Mouse (Mus musculus): ENCODE data around the gene Ltk. TPM values are rescaled to one million over a fixed set of nuclear protein-coding genes. Genes with fewer than 3 reads are reported as not detected.

Gene Ltk
- polyA plus RNA-seq, 1 experiment from 2014 or later, result 1.5 TPM

GRCm38 (mm10) chr2:119800876-119801846 lies 40.9 kb upstream of the Ltk start:
- ATAC-seq (ENCODE audit: low read depth), result no peak
- Histone ChIP-seq H3K4me3 (ENCODE audit: low read length) (peak overlapping the region; percentile 85), H3K4me2 (ENCODE audit: low read depth, low read length) (peak overlapping the region; percentile 97), H3K27ac (ENCODE audit: low read length) (no peak overlapping the region; the same call in 1 of the 2 replicates), H3K4me1 (replicated peaks; ENCODE audit: control insufficient read depth, insufficient read depth, low read length) (peaks cover 29% of the 10 kb centered on the region), H3K9me3 (ENCODE audit: control insufficient read depth, low read length) (no peaks in the 10 kb centered on the region), H3K36me3 (ENCODE audit: control insufficient read depth, insufficient read depth, low read length) (no peaks in the 10 kb centered on the region; the same call in 1 of the 2 replicates), H3K9ac (ENCODE audit: low read length) (peak overlapping the region; percentile 88), H3K27me3 (ENCODE audit: control insufficient read depth, insufficient read depth, low read depth, low read length) (no peaks in the 10 kb centered on the region; the same call in 1 of the 2 replicates)
- 56% methylated on average over 15 of the region's 15 CpGs for WGBS

DNA sequence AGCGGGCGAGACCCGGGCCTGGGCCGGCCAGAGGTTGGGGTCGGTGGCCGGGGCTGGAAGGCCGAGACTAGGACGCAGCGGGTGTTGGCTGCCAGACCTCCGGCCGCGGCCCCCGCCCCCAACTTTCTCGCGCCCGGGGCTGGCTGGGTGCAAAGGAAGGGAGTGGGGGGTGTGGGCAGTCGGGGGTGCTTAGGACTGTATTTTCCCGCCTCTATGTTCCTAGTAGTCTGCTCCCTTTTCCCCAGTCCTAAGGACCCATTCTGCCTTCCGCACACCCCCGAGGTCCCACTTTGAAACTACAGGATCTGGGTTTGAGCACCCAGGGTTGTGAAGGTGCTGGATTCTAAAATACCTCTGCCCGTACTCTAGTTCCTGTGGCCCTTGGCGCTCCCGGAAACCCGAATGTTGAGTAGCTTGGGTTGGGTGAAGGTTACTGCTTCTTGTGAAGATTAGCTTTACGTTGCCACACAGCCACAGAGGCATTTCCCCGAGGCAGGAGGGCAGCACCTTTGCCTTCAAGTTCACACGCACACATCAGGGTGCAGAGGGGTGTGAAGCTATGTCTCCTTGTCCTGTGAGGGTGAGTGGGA lies 39.8 kb upstream of the Ltk start:
- Histone ChIP-seq H3K9me3 (ENCODE audit: control insufficient read depth, low read length) (no peaks in the 10 kb centered on the region), H3K4me2 (ENCODE audit: low read depth, low read length) (peak overlapping the region; percentile 97), H3K4me1 (replicated peaks; ENCODE audit: control insufficient read depth, insufficient read depth, low read length) (peaks cover 29% of the 10 kb centered on the region), H3K27me3 (ENCODE audit: control insufficient read depth, insufficient read depth, low read depth, low read length) (no peaks in the 10 kb centered on the region; the same call in 1 of the 2 replicates), H3K27ac (ENCODE audit: low read length) (peak overlapping the region; percentile 59), H3K36me3 (ENCODE audit: control insufficient read depth, insufficient read depth, low read length) (no peaks in the 10 kb centered on the region; the same call in 1 of the 2 replicates), H3K9ac (ENCODE audit: low read length) (peak overlapping the region; percentile 88), H3K4me3 (ENCODE audit: low read length) (peak overlapping the region; percentile 85)
- ATAC-seq (ENCODE audit: low read depth), result peak; percentile 37; the same call in 1 of the 2 replicates
- whole genome bisulfite sequencing, result 1% methylated on average over 27 of the region's 27 CpGs

DNA sequence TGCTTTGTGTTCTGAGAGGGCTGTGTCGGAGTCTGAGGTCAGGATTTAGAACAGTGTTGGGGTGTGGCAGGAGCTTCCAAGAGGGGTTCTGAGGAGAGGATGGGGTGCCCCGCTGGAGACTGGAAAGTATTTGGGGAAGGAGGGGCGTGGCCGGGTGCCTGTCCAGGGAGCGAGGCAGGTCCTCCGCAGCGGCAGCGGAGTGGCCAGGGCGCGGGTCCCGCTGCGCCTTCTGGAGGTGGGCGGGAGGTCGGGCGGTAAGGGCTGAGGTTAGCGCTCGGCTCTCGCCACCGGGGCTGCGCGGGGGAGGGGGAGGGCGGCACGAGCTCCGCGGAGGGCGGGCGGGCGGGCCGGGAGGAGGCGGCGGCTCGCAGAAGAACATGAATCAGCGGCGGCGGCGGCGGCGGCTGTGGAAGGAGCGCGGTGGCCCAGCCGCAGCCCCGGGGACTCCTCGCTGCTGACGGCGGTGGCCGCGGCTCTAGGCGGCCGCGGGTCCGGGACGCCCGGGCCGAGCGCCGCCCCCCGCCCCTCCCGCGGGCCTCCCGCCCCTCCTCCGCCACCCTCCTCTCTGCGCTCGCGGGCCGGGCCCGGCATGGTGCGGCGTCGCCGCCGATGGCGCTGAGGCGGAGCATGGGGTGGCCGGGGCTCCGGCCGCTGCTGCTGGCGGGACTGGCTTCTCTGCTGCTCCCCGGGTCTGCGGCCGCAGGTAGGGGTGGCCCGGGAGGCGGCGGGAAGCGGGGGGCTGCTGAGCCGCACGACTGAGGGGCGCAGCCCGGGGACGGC lies 39.1 kb upstream of the Ltk start:
- H3K4me2 ChIP-seq (ENCODE audit: low read depth, low read length), result peak overlapping the region; percentile 97
- H3K4me1 ChIP-seq (replicated peaks; ENCODE audit: control insufficient read depth, insufficient read depth, low read length), result peaks cover 29% of the 10 kb centered on the region
- H3K9me3 ChIP-seq (ENCODE audit: control insufficient read depth, low read length), result no peaks in the 10 kb centered on the region
- H3K4me3 ChIP-seq (ENCODE audit: low read length), result peak overlapping the region; percentile 85
- peak overlapping the region; percentile 59 for H3K27ac ChIP-seq (ENCODE audit: low read length)
- no peaks in the 10 kb centered on the region for H3K36me3 ChIP-seq (ENCODE audit: control insufficient read depth, insufficient read depth, low read length)
- WGBS, result 0% methylated on average over 36 of the region's 89 CpGs
- ATAC-seq (ENCODE audit: low read depth), result peak; percentile 84
- peak overlapping the region; percentile 88 for H3K9ac ChIP-seq (ENCODE audit: low read length)
- no peaks in the 10 kb centered on the region; the same call in 1 of the 2 replicates for H3K27me3 ChIP-seq (ENCODE audit: control insufficient read depth, insufficient read depth, low read depth, low read length)

DNA sequence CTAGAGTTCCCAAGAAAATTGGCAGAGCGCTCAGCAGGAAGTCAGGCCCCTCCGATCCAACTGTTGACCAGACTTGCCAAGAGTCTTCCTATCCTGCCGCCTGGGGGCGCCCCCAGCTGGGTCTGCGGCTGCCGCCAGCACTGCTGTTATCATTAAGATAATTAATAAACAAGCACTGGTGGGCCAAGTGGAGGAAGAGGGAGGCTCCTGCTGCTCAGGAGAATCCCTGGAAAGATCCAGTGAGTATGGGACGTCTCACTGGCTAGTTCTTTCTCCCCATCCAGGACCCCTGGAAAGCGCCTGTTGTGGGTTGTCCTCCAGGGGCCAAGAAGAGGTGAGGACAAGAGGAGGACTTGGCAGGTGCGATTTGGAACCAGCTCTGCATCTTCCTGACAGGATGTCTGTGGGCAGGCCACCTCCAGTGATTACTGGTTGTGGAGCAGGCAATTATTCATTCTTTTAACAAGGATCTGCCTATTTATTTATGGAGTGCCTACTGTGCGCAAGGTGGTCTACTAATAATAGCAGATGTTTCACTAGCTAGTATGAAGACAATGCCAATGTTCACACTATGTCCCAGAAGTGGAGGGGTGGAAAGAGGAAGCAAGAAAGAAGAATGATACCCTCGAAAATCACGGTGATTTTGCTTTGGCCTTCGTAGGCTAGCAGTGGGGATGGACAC lies 38.2 kb upstream of the Ltk start:
- Histone ChIP-seq H3K9ac (ENCODE audit: low read length) (no peak overlapping the region), H3K4me3 (ENCODE audit: low read length) (no peak overlapping the region), H3K4me2 (ENCODE audit: low read depth, low read length) (peak overlapping the region; percentile 97; the same call in 1 of the 2 replicates), H3K9me3 (ENCODE audit: control insufficient read depth, low read length) (no peaks in the 10 kb centered on the region), H3K27ac (ENCODE audit: low read length) (no peak overlapping the region), H3K36me3 (ENCODE audit: control insufficient read depth, insufficient read depth, low read length) (no peaks in the 10 kb centered on the region), H3K4me1 (replicated peaks; ENCODE audit: control insufficient read depth, insufficient read depth, low read length) (peaks cover 29% of the 10 kb centered on the region), H3K27me3 (ENCODE audit: control insufficient read depth, insufficient read depth, low read depth, low read length) (no peaks in the 10 kb centered on the region; the same call in 1 of the 2 replicates)
- peak; percentile 53 for ATAC-seq (ENCODE audit: low read depth)
- 11% methylated on average over 13 of the region's 13 CpGs for WGBS

- Histone ChIP-seq H3K27ac (ENCODE audit: low read length) (no peak within 1 kb of the TSS), H3K4me1 (replicated peaks; ENCODE audit: control insufficient read depth, insufficient read depth, low read length) (peaks cover 20% of the 10 kb centered on the region), H3K27me3 (ENCODE audit: control insufficient read depth, insufficient read depth, low read depth, low read length) (no peaks in the 10 kb centered on the region; the same call in 1 of the 2 replicates), H3K4me2 (ENCODE audit: low read depth, low read length) (0 out of 2 replicates have a peak within 1 kb of the TSS, but pooled peaks have one; percentile 0), H3K9ac (ENCODE audit: low read length) (no peak within 1 kb of the TSS), H3K9me3 (ENCODE audit: control insufficient read depth, low read length) (no peaks in the 10 kb centered on the region), H3K4me3 (ENCODE audit: low read length) (no peak within 1 kb of the TSS), H3K36me3 (ENCODE audit: control insufficient read depth, insufficient read depth, low read length) (no peaks in the 10 kb centered on the region)
- 61% methylated on average over 5 of the region's 5 CpGs for WGBS
- no peak for ATAC-seq (ENCODE audit: low read depth)
Measured at GRCm38 (mm10) chr2:119797279-119797783, 37.1 kb upstream of the Ltk start, which contains the start of gene Tyro3. Gene Tyro3 (plus strand): TSS chr2:119797733.

DNA sequence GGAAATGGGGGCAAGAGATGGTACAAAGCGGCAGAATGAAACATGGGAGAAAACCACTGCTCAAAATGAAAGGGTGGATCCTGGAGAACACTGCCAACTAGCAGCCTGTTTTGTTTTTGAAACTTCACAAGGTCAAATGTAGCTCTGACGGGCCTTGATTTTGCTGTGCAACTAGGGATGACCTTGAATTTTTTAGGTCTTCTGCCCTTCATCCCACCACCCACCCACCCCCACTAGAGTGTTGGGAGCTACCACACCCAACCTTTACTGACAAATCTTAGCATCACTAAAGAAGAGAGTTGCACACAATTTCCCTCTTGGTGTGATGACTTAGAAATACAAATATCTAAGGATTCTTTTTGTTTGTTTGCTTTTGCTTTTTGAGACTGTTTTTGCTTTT lies 29.8 kb upstream of the Ltk start:
- Histone ChIP-seq H3K27me3 (ENCODE audit: control insufficient read depth, insufficient read depth, low read depth, low read length) (no peaks in the 10 kb centered on the region), H3K9me3 (ENCODE audit: control insufficient read depth, low read length) (no peaks in the 10 kb centered on the region), H3K27ac (ENCODE audit: low read length) (no peak overlapping the region), H3K9ac (ENCODE audit: low read length) (no peak overlapping the region), H3K4me3 (ENCODE audit: low read length) (no peak overlapping the region), H3K4me1 (replicated peaks; ENCODE audit: control insufficient read depth, insufficient read depth, low read length) (0 out of 2 replicates have a peak, but pooled peaks cover 4% of the 10 kb centered on the region), H3K36me3 (ENCODE audit: control insufficient read depth, insufficient read depth, low read length) (no peaks in the 10 kb centered on the region), H3K4me2 (ENCODE audit: low read depth, low read length) (no peak overlapping the region)
- WGBS, result 79% methylated on average over 2 of the region's 2 CpGs
- no peak for ATAC-seq (ENCODE audit: low read depth)

GRCm38 (mm10) chr2:119787206-119787883 lies 27.1 kb upstream of the Ltk start, which contains the start of gene Rpap1:
Gene Rpap1 (minus strand): TSS chr2:119787537.
- ATAC-seq (ENCODE audit: low read depth), result peak; percentile 98
- under 1% methylated on average over 44 of the region's 44 CpGs for WGBS

GRCm38 (mm10) chr2:119767246-119767645 lies 7.0 kb upstream of the Ltk start:
- Histone ChIP-seq H3K9ac (ENCODE audit: low read length) (no peak overlapping the region), H3K27me3 (ENCODE audit: control insufficient read depth, insufficient read depth, low read depth, low read length) (no peaks in the 10 kb centered on the region), H3K4me1 (replicated peaks; ENCODE audit: control insufficient read depth, insufficient read depth, low read length) (no peaks in the 10 kb centered on the region), H3K4me3 (ENCODE audit: low read length) (no peak overlapping the region), H3K27ac (ENCODE audit: low read length) (no peak overlapping the region), H3K9me3 (ENCODE audit: control insufficient read depth, low read length) (no peaks in the 10 kb centered on the region), H3K4me2 (ENCODE audit: low read depth, low read length) (no peak overlapping the region), H3K36me3 (ENCODE audit: control insufficient read depth, insufficient read depth, low read length) (peaks cover 25% of the 10 kb centered on the region)
- no peak; the same call in 1 of the 2 replicates for ATAC-seq (ENCODE audit: low read depth)
- WGBS, result 93% methylated on average over 6 of the region's 6 CpGs

More at GRCm38 (mm10) chr2:119787206-119787883, 27.1 kb upstream of the Ltk start, which contains the start of gene Rpap1:
- H3K36me3 ChIP-seq (ENCODE audit: control insufficient read depth, insufficient read depth, low read length), result peaks cover 2% of the 10 kb centered on the region; the same call in 1 of the 2 replicates
- peak within 1 kb of the TSS; percentile 74 for H3K4me3 ChIP-seq (ENCODE audit: low read length)
- H3K9ac ChIP-seq (ENCODE audit: low read length), result peak within 1 kb of the TSS; percentile 71
- H3K4me1 ChIP-seq (replicated peaks; ENCODE audit: control insufficient read depth, insufficient read depth, low read length), result 0 out of 2 replicates have a peak, but pooled peaks cover 4% of the 10 kb centered on the region
- H3K4me2 ChIP-seq (ENCODE audit: low read depth, low read length), result peak within 1 kb of the TSS; percentile 63
- H3K9me3 ChIP-seq (ENCODE audit: control insufficient read depth, low read length), result no peaks in the 10 kb centered on the region
- peak within 1 kb of the TSS; percentile 53 for H3K27ac ChIP-seq (ENCODE audit: low read length)
- H3K27me3 ChIP-seq (ENCODE audit: control insufficient read depth, insufficient read depth, low read depth, low read length), result no peaks in the 10 kb centered on the region
